Mouse (Mus musculus) embryonic facial prominence, embryonic 15.5 days (tissue): Measurements from ENCODE around the gene Hip1r. TPM values are rescaled to one million over a fixed set of nuclear protein-coding genes. Genes with fewer than 3 reads are reported as not detected.

ENCODE experiments used
- ATAC-seq: fragments of 200-750 bp; cut with Nextera tagmentation; 2 replicates; pipeline ENCODE4 v1.8.0; 2017; ENCODE audit warnings: low read depth, moderate TSS enrichment; ENCODE audit not compliant: insufficient number of reproducible peaks, low FRiP score, low TSS enrichment
- H3K27ac ChIP-seq: fragments of 300-500 bp; sonication (generic); replicated peaks from 2 replicates; pipeline ENCODE4 v1.5.1; 2015; ENCODE audit warnings: mild to moderate bottlenecking, inconsistent platforms
- H3K27me3 ChIP-seq: fragments of 300-500 bp; sonication (generic); 2 replicates; pipeline ENCODE4 v1.6.1; 2015; ENCODE audit warnings: inconsistent platforms
- H3K36me3 ChIP-seq: fragments of 300-500 bp; sonication (generic); 2 replicates; pipeline ENCODE4 v1.6.1; 2015; ENCODE audit warnings: mild to moderate bottlenecking, inconsistent platforms
- H3K4me1 ChIP-seq: fragments of 300-500 bp; sonication (generic); 2 replicates; pipeline ENCODE4 v1.6.1; 2015; ENCODE audit warnings: inconsistent platforms
- H3K4me2 ChIP-seq: fragments of 300-500 bp; sonication (generic); replicated peaks from 2 replicates; pipeline ENCODE4 v1.6.1; 2015; ENCODE audit warnings: mild to moderate bottlenecking, inconsistent platforms
- H3K4me3 ChIP-seq: fragments of 300-500 bp; sonication (generic); replicated peaks from 2 replicates; pipeline ENCODE4 v1.5.1; 2015; ENCODE audit warnings: mild to moderate bottlenecking, inconsistent platforms
- H3K9ac ChIP-seq: fragments of 300-500 bp; sonication (generic); 2 replicates; pipeline ENCODE4 v1.6.1; 2015; ENCODE audit warnings: inconsistent platforms
- H3K9me3 ChIP-seq: fragments of 300-500 bp; sonication (generic); replicated peaks from 2 replicates; pipeline ENCODE4 v1.6.1; 2016; ENCODE audit warnings: inconsistent platforms
- WGBS: fragments of 180-500 bp; shearing (Covaris S2); methylation state at CpG from one replicate; pipeline ENCODE4 v1.1.7; 2015; 5-methylcytosine and 5-hydroxymethylcytosine counted together
- polyA plus RNA-seq: library from polyadenylated mRNA; unstranded; fragments of >200 nt; fragmentation: Nextera tagmentation; extraction: Ambion mirVana; gene quantifications from 2 replicates; pipeline ENCODE4 v1.2.1, GENCODE M21; 2015

Gene Hip1r
- polyA plus RNA-seq, 1 experiment from 2014 or later = 14.2 TPM

- H3K4me1 ChIP-seq = peaks cover 23% of the 10 kb centered on the region
- WGBS = 76% methylated on average over 9 of the region's 9 CpGs
- H3K9me3 ChIP-seq = no peaks in the 10 kb centered on the region
- H3K9ac ChIP-seq = no peak overlapping the region
- no peak overlapping the region for H3K4me2 ChIP-seq
- H3K36me3 ChIP-seq = 0 out of 2 replicates have a peak, but pooled peaks cover 2% of the 10 kb centered on the region
- no peaks in the 10 kb centered on the region for H3K27me3 ChIP-seq
- no peak overlapping the region for H3K27ac ChIP-seq
- ATAC-seq = no peak
- H3K4me3 ChIP-seq = no peak overlapping the region
Measured at GRCm38 (mm10) chr5:123985434-123985833, 12.0 kb downstream of the Hip1r start.

DNA sequence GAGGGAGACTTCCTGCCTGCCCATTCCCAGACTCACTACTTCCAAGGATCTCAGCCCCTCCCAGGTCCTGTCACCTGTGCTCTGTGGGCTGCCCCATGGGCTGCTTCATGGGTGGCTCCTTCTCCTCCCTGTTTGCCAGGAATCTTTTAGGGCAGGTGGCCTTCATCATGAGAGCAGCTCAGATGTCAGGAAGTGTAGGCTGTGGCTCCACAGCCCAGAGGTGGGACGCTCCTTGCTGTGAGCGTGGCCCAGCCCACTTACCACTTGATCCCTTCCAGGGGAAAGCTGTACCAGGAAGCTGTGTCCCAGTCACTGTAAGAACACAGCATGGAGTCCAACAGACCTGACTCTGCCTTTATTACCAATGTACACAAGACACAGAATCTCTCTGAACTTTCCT, 13.5 kb downstream of the Hip1r start:
- no peak for ATAC-seq
- H3K27ac ChIP-seq = no peak overlapping the region
- WGBS = 26% methylated on average over 2 of the region's 2 CpGs
- no peak overlapping the region for H3K4me3 ChIP-seq
- no peak overlapping the region for H3K9ac ChIP-seq
- no peaks in the 10 kb centered on the region for H3K27me3 ChIP-seq
- H3K36me3 ChIP-seq = 0 out of 2 replicates have a peak, but pooled peaks cover 2% of the 10 kb centered on the region
- peaks cover 23% of the 10 kb centered on the region for H3K4me1 ChIP-seq
- no peaks in the 10 kb centered on the region for H3K9me3 ChIP-seq
- no peak overlapping the region for H3K4me2 ChIP-seq

- no peak for ATAC-seq
- 68% methylated on average over 4 of the region's 4 CpGs for WGBS
- Histone ChIP-seq H3K27ac (no peak overlapping the region), H3K4me1 (peaks cover 29% of the 10 kb centered on the region), H3K4me2 (no peak overlapping the region), H3K9me3 (no peaks in the 10 kb centered on the region), H3K9ac (no peak overlapping the region), H3K27me3 (no peaks in the 10 kb centered on the region), H3K36me3 (0 out of 2 replicates have a peak, but pooled peaks cover 2% of the 10 kb centered on the region), H3K4me3 (no peak overlapping the region)
Measured at GRCm38 (mm10) chr5:123987511-123987910, 14.1 kb downstream of the Hip1r start.

GRCm38 (mm10) chr5:123989941-123990885, 16.8 kb downstream of the Hip1r start:
- Histone ChIP-seq H3K4me2 (no peak overlapping the region), H3K4me3 (no peak overlapping the region), H3K9me3 (no peaks in the 10 kb centered on the region), H3K36me3 (0 out of 2 replicates have a peak, but pooled peaks cover 2% of the 10 kb centered on the region), H3K4me1 (peaks cover 33% of the 10 kb centered on the region), H3K27ac (no peak overlapping the region), H3K9ac (no peak overlapping the region), H3K27me3 (no peaks in the 10 kb centered on the region)
- no peak for ATAC-seq
- 67% methylated on average over 20 of the region's 20 CpGs for WGBS

DNA sequence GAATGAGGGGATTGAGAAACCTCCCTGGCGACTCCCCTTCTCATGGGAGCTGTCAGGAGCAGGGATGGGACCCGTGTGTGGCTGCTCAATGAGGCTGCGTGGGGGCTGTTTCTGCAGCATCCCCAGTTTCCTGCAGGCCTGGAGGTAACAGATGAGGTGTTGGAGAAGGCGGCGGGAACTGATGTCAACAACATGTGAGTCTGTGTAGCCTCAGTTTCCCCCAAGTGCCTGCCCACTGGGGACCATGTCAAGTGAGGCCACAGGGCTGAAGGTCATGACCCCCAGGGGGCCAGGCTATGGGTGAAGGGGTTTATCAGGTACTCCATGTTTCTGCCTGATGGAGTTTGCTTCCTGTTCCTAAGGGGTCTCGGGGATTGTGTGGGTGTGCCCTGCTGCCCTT, 17.9 kb downstream of the Hip1r start:
- Histone ChIP-seq H3K36me3 (0 out of 2 replicates have a peak, but pooled peaks cover 2% of the 10 kb centered on the region), H3K4me2 (no peak overlapping the region), H3K4me3 (no peak overlapping the region), H3K4me1 (peaks cover 34% of the 10 kb centered on the region), H3K27me3 (no peaks in the 10 kb centered on the region), H3K9ac (no peak overlapping the region), H3K27ac (no peak overlapping the region), H3K9me3 (no peaks in the 10 kb centered on the region)
- 79% methylated on average over 6 of the region's 6 CpGs for WGBS
- no peak for ATAC-seq

GRCm38 (mm10) chr5:123992193-123992637, 18.8 kb downstream of the Hip1r start:
- Histone ChIP-seq H3K4me2 (no peak overlapping the region), H3K9me3 (no peaks in the 10 kb centered on the region), H3K27me3 (no peaks in the 10 kb centered on the region), H3K36me3 (0 out of 2 replicates have a peak, but pooled peaks cover 8% of the 10 kb centered on the region), H3K4me1 (peaks cover 31% of the 10 kb centered on the region), H3K9ac (no peak overlapping the region), H3K27ac (peak overlapping the region; percentile 44), H3K4me3 (no peak overlapping the region)
- WGBS = 77% methylated on average over 10 of the region's 10 CpGs
- no peak for ATAC-seq

GRCm38 (mm10) chr5:123992794-123993193, 19.4 kb downstream of the Hip1r start:
- ATAC-seq = no peak

GRCm38 (mm10) chr5:123993263-123994036, 20.0 kb downstream of the Hip1r start:
- H3K27me3 ChIP-seq = no peaks in the 10 kb centered on the region
- H3K27ac ChIP-seq = peak overlapping the region; percentile 63; the same call in 1 of the 2 replicates
- 0 out of 2 replicates have a peak, but pooled peaks cover 8% of the 10 kb centered on the region for H3K36me3 ChIP-seq
- H3K9ac ChIP-seq = no peak overlapping the region
- no peak for ATAC-seq
- no peaks in the 10 kb centered on the region for H3K9me3 ChIP-seq
- H3K4me3 ChIP-seq = no peak overlapping the region
- peaks cover 26% of the 10 kb centered on the region for H3K4me1 ChIP-seq
- 56% methylated on average over 7 of the region's 7 CpGs for WGBS
- H3K4me2 ChIP-seq = no peak overlapping the region

More at GRCm38 (mm10) chr5:123992794-123993193, 19.4 kb downstream of the Hip1r start:
- Histone ChIP-seq H3K4me2 (no peak overlapping the region), H3K4me1 (peaks cover 26% of the 10 kb centered on the region), H3K9ac (no peak overlapping the region), H3K27me3 (no peaks in the 10 kb centered on the region), H3K9me3 (no peaks in the 10 kb centered on the region), H3K4me3 (no peak overlapping the region), H3K36me3 (0 out of 2 replicates have a peak, but pooled peaks cover 8% of the 10 kb centered on the region), H3K27ac (no peak overlapping the region; the same call in 1 of the 2 replicates)
- WGBS = 32% methylated on average over 5 of the region's 5 CpGs

DNA sequence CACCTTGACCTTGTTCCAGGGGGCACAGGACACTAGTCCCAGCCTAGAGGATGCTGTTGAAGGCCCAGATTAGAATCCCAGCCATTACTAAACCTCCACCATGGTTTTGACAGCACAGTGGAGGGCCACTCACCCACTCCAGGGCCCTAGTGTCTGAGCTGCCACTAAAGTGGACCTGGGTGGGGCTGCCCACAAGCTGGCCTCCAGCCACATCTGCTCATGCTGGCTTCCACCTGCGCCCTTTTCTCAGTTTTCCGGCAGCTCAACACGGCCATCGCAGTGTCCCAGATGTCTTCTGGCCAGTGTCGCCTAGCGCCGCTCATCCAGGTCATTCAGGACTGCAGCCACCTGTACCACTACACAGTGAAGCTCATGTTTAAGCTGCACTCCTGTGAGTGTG, 21.0 kb downstream of the Hip1r start:
- H3K4me2 ChIP-seq = no peak overlapping the region
- WGBS = 96% methylated on average over 7 of the region's 7 CpGs
- no peak overlapping the region for H3K9ac ChIP-seq
- no peaks in the 10 kb centered on the region for H3K9me3 ChIP-seq
- no peaks in the 10 kb centered on the region for H3K27me3 ChIP-seq
- peaks cover 13% of the 10 kb centered on the region; the same call in 1 of the 2 replicates for H3K36me3 ChIP-seq
- no peak overlapping the region for H3K4me3 ChIP-seq
- no peak overlapping the region for H3K27ac ChIP-seq
- peaks cover 26% of the 10 kb centered on the region for H3K4me1 ChIP-seq
- no peak for ATAC-seq

DNA sequence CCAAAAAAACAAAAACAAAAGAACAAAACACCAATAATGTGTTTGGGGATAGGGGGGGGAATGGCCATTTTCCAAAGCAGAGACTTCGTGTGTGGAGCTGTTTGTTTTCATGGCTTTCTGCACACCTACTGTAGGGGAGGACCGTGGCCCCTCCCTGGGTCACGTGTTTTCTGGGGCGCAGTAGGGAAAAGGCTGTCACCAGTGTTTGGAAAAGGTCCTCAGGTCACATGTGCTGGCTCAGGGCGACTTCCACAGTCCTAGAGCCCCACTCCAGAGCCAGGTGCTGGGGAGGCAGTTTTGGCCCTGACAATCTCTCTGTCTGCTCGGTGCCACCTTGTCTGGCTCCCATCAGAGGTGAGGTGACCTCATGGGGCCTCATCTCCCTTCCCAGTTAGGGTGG, 22.0 kb downstream of the Hip1r start:
- WGBS = 73% methylated on average over 6 of the region's 6 CpGs
- Histone ChIP-seq H3K27ac (no peak overlapping the region), H3K9ac (no peak overlapping the region), H3K4me1 (peaks cover 22% of the 10 kb centered on the region), H3K36me3 (peaks cover 11% of the 10 kb centered on the region; the same call in 1 of the 2 replicates), H3K27me3 (no peaks in the 10 kb centered on the region), H3K4me3 (no peak overlapping the region), H3K9me3 (no peaks in the 10 kb centered on the region), H3K4me2 (no peak overlapping the region)
- no peak for ATAC-seq

- WGBS = 78% methylated on average over 10 of the region's 10 CpGs
- no peak overlapping the region for H3K4me2 ChIP-seq
- no peak overlapping the region for H3K27ac ChIP-seq
- no peak for ATAC-seq
- H3K9ac ChIP-seq = no peak overlapping the region
- no peak overlapping the region for H3K4me3 ChIP-seq
- H3K27me3 ChIP-seq = no peaks in the 10 kb centered on the region
- H3K36me3 ChIP-seq = peaks cover 11% of the 10 kb centered on the region; the same call in 1 of the 2 replicates
- H3K9me3 ChIP-seq = no peaks in the 10 kb centered on the region
- H3K4me1 ChIP-seq = peaks cover 20% of the 10 kb centered on the region
Measured at GRCm38 (mm10) chr5:123996194-123996593, 22.8 kb downstream of the Hip1r start.
